Mouse (Mus musculus): ENCODE measurements at regions not wholly inside any gene's neighbourhood (a gene's known extent, or its start where the extent isn't known, plus 50 kb on each side); places are given as distances from the start of the nearest gene placed in this dataset.

DNA sequence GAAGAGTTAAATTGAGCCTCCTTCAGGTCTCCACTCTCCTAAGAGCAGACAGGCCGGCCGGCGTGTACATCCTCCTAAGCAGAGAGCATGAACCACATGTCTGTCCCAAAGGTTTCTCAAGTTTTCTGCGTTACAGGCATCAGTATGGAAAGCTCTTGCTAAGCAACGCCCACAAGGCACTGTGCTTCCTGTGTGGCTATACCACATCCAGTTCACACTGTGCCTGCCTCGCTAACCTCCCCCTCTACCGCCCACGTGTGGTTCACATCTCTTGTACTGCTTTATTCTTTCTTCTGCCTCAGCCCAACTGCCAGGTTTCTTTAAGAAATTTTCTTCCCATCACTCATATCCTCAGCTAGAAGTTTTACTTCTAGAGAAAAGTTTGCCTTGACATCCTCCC lies 118.5 kb downstream of the Tmem114 start:
- Histone ChIP-seq H3K4me3 (ENCODE audit: insufficient read depth, low read depth, low read length) (no peak overlapping the region), H3K36me3 (ENCODE audit: control insufficient read depth, insufficient read depth, low read length) (no peaks in the 10 kb centered on the region), H3K9ac (ENCODE audit: low read depth, low read length) (no peak overlapping the region), H3K27ac (replicated peaks; ENCODE audit: insufficient read depth, low read depth, low read length) (no peak overlapping the region), H3K27me3 (ENCODE audit: control insufficient read depth, insufficient read depth, low read length) (no peaks in the 10 kb centered on the region), H3K4me1 (ENCODE audit: control insufficient read depth, insufficient read depth, low read length) (no peaks in the 10 kb centered on the region), H3K79me2 (ENCODE audit: control insufficient read depth, insufficient read depth, low read length) (no peaks in the 10 kb centered on the region)
- peak; percentile 2 for DNase-seq (ENCODE audit: extremely low read depth, low read depth, low spot score)
- no peak for TF ChIP-seq CTCF (IDR thresholded peaks at IDR 0.05; ENCODE audit: low read depth, low read length)
- no peak for TF ChIP-seq POLR2A (IDR thresholded peaks at IDR 0.05; ENCODE audit: extremely low read depth, insufficient read depth, low read length)
- WGBS: 69% methylated on average over 8 of the region's 8 CpGs

Data from liver, adult 2 months (tissue).